Mouse (Mus musculus) brain, embryonic 14.5 days (tissue): ENCODE results near the gene Prkd2. TPM values are rescaled to one million over a fixed set of nuclear protein-coding genes. Genes with fewer than 3 reads are reported as not detected.

ENCODE experiments used
- DNase-seq: peaks from one replicate; pipeline ENCODE4 v3.0.0-alpha.2; 2011; ENCODE audit warnings: low read depth
- CTCF ChIP-seq: fragments of 200-500 bp; IDR thresholded peaks from 2 replicates; pipeline ENCODE4 v1.5.1; 2012; ENCODE audit warnings: inconsistent platforms, mild to moderate bottlenecking, moderate library complexity, borderline replicate concordance; ENCODE audit not compliant: insufficient read depth, insufficient read length; ENCODE audit errors: extremely low read depth
- POLR2A ChIP-seq: fragments of 200-500 bp; IDR thresholded peaks from 2 replicates; pipeline ENCODE4 v1.6.1; 2012; ENCODE audit warnings: mild to moderate bottlenecking, inconsistent platforms, borderline replicate concordance; ENCODE audit not compliant: poor library complexity, insufficient read depth, insufficient read length, severe bottlenecking; ENCODE audit errors: extremely low read depth
- polyA plus RNA-seq: library from polyadenylated mRNA; depleted of rRNA; stranded (reverse); fragments of >200 nt; gene quantifications from 2 replicates; pipeline ENCODE4 v1.2.3, GENCODE M21; 2012

Gene Prkd2
- polyA plus RNA-seq, 1 experiment, result 13.9 TPM

DNA sequence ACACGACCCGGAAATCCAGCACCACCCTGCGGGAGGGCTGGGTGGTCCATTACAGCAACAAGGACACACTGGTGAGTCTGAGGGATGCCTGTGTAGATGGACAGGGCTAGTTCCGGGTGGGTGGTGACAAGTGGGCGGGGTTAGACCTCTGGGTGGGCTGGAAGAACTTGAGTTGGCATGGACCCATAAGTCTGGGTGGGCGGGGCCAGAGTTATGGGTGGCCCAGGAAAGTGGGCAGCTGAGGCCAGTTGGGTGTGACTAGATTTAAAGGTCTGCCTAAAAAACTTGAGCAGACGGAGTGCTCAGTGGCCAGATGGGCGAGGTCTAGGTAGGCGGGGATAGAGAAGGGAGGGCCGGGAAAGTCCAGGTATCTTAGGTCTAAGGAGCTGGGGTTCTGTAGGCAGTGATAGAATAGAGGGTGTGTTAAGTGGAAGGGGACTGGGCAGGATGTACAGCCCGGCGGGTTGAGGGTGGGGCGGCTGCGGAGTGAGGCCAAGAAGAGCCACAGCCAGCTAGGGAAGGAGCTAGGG lies 10.7 kb downstream of the Prkd2 start:
- TF ChIP-seq POLR2A (no peak), CTCF (no peak)
- no peak for DNase-seq

DNA sequence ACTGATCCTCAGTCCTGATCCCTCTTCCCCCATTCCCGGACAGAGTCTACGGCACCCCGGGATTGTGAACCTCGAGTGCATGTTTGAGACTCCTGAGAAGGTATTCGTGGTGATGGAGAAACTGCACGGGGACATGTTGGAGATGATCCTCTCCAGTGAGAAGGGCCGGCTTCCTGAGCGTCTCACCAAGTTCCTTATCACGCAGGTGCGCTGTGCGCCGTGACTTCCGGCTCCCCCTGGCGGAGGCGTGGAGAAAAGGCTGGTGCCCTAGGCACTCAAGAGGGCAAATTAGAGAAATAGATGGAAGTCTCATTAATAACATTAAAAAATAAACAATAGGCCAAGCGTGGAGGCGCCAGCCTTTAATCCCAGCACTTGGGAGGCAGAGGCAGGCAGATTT lies 15.6 kb downstream of the Prkd2 start:
- TF ChIP-seq CTCF (peak; percentile 81), POLR2A (no peak)
- peak; percentile 53 for DNase-seq

DNA sequence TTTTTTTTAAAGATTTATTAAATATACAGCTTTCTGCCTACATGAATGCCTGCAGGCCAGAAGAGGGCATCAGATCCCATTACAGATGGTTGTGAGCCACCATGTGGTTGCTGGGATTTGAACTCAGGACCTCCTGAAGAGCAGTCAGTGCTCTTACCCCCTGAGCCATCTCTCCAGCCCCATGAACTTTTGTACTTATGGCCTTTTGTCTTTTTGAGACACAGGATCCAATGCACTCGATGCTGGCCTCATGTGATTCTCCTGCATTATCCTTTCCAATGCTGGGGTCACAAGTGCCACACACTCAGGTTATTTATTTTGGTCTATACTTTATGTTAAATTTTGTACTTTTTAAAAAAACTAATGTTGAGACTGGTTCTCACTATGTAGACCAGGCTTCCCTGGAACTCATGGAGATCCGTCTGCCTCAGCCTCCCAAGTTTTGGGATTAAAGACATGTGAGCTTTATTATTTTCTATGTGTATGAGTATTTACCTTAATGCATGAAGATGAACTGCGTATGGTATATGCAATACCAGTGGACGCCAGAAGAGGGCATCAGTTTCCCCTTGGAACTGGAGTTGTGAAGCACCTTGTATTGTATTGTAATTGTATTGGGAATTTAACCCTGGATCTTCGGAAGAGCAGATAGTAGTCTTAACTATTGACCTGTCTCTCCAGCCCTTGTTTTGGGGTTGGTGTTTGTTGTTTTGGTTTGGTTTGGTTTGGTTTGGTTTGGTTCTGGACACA lies 17.4 kb downstream of the Prkd2 start:
- DNase-seq, result peak; percentile 77
- TF ChIP-seq CTCF (peak; percentile 67), POLR2A (no peak)

DNA sequence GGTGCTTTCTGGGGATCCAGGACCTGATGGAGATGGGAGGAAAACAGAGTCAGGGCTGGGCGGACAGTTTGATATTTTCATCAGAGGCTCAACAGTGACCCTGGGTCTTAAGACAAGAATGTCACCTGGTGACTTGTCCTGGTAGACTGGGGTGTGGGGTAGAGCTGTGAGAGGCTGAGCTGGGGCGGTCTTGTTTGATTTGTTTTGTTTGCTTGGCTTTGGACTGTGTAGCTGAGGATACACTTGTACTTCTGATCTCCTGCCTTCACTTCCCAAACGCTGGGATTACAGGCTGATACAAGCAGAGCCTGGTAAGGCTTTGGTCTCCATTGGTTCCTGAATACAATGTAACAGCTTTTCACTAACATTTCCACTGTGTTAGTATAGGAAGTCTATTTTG lies 24.8 kb downstream of the Prkd2 start:
- DNase-seq, result no peak
- TF ChIP-seq CTCF, result no peak
- TF ChIP-seq POLR2A, result no peak

DNA sequence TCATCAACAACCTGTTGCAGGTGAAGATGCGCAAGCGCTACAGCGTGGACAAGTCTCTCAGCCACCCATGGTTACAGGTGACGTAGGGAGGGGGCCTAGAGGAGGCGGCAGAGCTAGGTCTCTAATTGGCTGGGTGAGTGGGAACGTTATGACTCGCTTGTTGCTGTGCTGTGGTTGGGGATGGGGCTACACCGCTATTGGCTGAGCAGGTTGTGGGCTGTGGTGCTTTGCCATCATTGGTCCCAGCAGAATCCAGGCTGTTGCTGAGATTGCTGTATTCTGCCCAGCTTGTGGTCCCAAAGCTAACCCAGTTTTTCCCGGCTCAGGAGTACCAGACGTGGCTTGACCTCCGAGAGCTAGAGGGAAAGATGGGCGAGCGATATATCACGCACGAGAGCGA lies 26.8 kb downstream of the Prkd2 start:
- DNase-seq, result peak; percentile 97
- TF ChIP-seq CTCF, result no peak
- TF ChIP-seq POLR2A, result no peak

DNA sequence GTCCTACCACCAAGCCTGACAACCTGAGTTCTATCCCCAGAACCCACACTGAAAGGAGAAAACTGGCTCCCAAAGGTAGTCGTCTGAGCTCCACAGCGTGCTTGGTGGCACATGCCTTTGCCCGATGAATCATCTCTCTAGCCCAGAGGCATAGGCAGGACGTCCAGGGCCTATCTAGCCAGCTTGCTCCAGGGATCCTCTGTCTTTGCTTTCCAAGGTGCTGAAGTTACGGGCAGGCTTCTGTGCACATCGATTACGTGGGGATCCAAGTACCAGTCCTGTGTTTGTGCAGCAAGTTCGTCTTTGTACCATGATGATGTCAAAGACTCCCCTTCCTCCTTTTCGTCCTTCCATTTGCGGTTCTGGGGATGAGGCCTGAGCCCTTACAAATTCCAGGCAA lies 28.9 kb downstream of the Prkd2 start:
- DNase-seq, result no peak
- TF ChIP-seq CTCF (no peak), POLR2A (no peak)

DNA sequence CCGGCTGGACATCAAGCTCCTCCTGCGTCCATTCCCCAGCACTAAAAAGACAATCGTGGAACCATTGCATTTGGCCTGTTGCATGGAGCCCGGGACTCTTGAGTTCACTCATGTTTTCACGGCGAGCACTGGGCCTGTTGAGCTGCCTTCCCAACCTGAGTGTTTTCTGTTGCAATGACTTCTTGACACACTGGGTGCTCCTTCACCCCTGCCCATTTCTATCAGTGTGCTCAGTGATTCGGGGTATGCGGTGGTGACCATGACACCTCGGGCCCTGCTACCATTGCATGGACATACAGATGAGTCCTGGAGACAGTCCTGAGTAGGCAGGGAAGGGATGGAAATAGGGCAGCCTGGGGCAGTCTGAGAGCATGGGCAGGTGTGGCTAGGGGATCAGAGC lies 29.8 kb downstream of the Prkd2 start:
- TF ChIP-seq CTCF (no peak), POLR2A (no peak)
- no peak for DNase-seq

DNA sequence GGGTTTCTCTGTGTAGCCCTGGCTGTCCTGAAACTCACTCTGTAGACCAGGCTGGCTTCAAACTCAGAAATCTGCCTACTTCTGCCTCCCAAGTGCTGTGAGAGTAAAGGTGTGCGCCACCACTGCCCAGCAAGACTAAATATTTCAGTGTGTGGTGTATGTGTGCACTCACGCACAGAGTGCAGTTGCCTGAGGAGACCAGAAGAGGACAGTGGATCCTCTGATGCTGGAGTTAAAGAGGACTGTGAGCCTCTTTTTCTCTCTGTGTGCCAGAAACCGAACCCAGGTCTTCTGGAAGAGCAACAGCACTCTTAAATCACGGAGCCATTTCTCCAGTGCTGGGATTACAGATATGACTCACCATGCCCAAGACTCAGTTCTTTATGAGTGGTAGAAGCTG lies 30.7 kb downstream of the Prkd2 start:
- no peak for DNase-seq
- no peak for TF ChIP-seq POLR2A
- TF ChIP-seq CTCF, result no peak

DNA sequence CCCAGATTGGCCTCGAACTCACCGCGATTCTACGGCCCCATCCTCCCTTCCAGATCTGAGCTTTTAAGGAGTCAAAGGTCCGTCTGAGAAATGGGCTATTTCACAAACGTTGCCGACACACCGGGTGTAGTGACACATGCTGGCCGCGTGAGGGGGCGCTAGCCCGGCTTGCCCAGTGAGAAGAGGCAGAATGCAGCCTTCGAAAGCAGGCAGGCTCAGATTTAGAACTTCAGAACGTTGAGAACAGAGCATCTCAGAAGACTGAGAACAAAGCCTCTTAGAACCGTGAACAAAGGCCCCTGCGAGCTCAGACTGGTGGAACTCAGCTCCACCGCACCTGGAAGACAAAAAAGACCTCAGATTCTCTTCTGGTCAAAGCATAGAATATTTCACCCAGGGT lies 31.5 kb downstream of the Prkd2 start:
- no peak for TF ChIP-seq POLR2A
- peak; percentile 92 for TF ChIP-seq CTCF
- peak; percentile 88 for DNase-seq

DNA sequence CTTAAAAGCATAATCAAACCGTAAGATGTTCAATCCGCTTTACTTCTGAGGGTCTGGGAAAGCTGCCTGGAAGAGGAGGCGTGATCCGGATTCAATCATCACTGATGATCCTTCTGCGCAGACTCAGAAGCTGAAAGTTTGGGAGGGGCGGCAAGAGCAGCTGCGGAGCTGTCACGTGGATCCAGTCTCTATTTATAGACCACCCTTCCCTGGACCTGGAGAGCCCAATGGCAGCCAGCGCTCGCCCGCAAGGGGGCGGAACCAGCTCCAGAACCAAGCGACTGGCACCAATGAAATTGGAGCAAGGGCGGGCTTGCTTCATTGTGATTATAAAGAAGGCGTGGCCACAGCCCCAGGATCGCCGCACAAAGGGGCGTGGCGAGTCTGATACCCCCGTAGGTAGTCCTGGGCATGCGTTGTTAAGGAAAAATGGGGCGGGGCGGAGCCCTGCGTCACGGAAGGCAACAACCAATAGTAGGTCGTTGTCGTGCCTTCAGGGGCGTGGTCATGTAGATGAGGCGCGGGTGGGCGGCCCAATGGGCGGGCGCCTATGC lies 32.1 kb downstream of the Prkd2 start:
- no peak for TF ChIP-seq POLR2A
- TF ChIP-seq CTCF, result peak; percentile 9; the same call in 1 of the 2 replicates
- DNase-seq, result peak; percentile 100

DNA sequence AGATGAGACGGTGACA lies 32.4 kb downstream of the Prkd2 start, which contains the start of gene Dact3:
Dact3 (plus strand) TSS at position 8 of the 16 bp plus-strand sequence.
- TF ChIP-seq POLR2A (no peak), CTCF (no peak)
- no peak for DNase-seq

DNA sequence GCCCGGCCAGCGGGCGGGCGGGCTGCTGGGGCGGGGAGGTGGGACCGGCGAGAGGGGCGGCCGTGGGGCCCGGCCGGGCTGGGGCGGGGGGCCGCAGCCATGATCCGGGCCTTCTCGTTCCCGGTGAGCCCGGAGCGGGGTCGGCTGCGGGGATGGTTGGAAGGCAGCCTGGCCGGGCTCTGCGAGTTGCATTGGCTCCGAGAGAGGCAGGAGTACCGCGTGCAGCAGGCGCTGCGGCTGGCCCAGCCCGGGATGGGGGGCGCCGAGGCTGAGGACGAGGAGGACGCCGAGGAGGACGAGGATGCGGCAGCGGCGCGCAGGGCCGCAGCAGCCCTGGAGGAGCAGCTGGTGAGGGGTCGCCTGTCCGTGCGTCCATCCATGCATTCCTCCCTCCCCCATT lies 32.6 kb downstream of the Prkd2 start:
- DNase-seq, result no peak
- TF ChIP-seq CTCF, result no peak
- TF ChIP-seq POLR2A, result peak; percentile 83

DNA sequence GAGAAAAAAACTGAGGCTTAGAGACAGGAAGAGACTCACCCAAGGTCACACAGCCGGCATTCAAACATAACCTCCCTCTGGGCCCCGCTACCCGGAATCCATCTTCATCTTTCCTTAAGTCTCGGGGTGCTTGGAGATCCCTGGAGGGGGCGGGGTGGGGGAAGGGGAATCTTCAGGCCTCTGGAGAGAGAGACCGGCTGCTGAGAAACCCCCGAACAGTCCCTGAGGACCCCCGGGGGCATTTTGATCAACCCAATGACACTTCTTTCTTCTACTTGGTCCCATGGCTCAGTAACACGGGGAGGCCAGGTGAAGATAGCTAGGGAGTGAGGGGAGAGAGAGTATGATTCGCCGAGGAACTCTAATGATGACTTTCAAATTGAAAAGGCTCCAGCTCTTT lies 33.3 kb downstream of the Prkd2 start:
- TF ChIP-seq CTCF (no peak), POLR2A (no peak)
- DNase-seq, result peak; percentile 30

DNA sequence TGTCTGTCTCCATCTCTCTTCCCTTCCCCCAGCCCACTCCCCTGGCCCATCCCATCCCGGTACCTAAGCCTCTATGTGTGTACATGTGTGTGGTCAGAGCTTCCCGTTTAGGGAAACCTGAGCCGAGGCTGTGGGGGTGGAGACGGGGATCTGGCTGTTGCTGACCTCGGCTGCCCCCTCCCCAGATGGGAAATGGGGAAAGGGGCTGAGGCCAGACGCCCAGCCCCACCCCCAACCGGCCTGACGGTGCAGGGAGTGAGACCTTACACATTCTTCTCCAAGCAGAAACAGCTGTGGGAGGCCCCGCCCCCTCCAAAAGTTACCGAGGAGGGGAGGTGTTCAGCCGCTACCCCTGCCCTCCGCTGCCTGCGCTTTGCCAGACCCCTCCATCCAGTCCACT lies 33.9 kb downstream of the Prkd2 start:
- TF ChIP-seq POLR2A (no peak), CTCF (no peak)
- no peak for DNase-seq
